Mouse (Mus musculus) myocyte (in vitro differentiated cells): ENCODE results near the gene Cdsn. TPM values are rescaled to one million over a fixed set of nuclear protein-coding genes. Genes with fewer than 3 reads are reported as not detected.

ENCODE experiments used
- H3K27me3 ChIP-seq: one replicate; pipeline ENCODE4 v1.6.1; 2011; ENCODE audit not compliant: control insufficient read depth, insufficient read depth, insufficient read length
- H3K36me3 ChIP-seq: one replicate; pipeline ENCODE4 v1.6.1; 2011; ENCODE audit not compliant: control insufficient read depth, insufficient read depth
- H3K4me2 ChIP-seq: one replicate; pipeline ENCODE4 v1.6.1; 2011; ENCODE audit warnings: low read depth, control low read depth
- H3K4me3 ChIP-seq: one replicate; pipeline ENCODE4 v1.5.1; 2011; ENCODE audit warnings: mild to moderate bottlenecking, control low read depth, moderate library complexity
- H3K79me2 ChIP-seq: one replicate; pipeline ENCODE4 v1.6.1; 2011; ENCODE audit not compliant: control insufficient read depth, insufficient read depth
- H3ac ChIP-seq: one replicate; pipeline ENCODE4 v1.6.1; 2011; ENCODE audit not compliant: control insufficient read depth, insufficient read length
- CEBPB ChIP-seq: IDR thresholded peaks from 2 replicates; pipeline ENCODE4 v1.6.1; 2011; ENCODE audit warnings: mild to moderate bottlenecking, moderate library complexity; ENCODE audit not compliant: poor library complexity, insufficient read depth, severe bottlenecking
- E2F4 ChIP-seq: IDR thresholded peaks from one replicate; pipeline ENCODE4 v1.6.1; 2011; ENCODE audit warnings: mild to moderate bottlenecking, control low read depth, moderate library complexity; ENCODE audit not compliant: insufficient read depth
- MAX ChIP-seq: IDR thresholded peaks from one replicate; pipeline ENCODE4 v1.6.1; 2011; ENCODE audit warnings: low read depth, mild to moderate bottlenecking, control low read depth
- MYOD1 ChIP-seq, 3 experiments: IDR thresholded peaks; one replicate each; pipeline ENCODE4 v1.6.1; 2011; ENCODE audit warnings: control low read depth in 2 of 3, low read depth in 2 of 3, mild to moderate bottlenecking in 2 of 3, moderate library complexity in 1 of 3; ENCODE audit not compliant: insufficient read length in 2 of 3, control insufficient read depth in 1 of 3
- MYOG ChIP-seq, 3 experiments: IDR thresholded peaks; one replicate each; pipeline ENCODE4 v1.6.1; 2011; ENCODE audit warnings: control low read depth in 2 of 3, low read depth in 2 of 3, mild to moderate bottlenecking in 2 of 3; ENCODE audit not compliant: insufficient read length in 2 of 3, control insufficient read depth in 1 of 3, insufficient read depth in 1 of 3
- POLR2A ChIP-seq: IDR thresholded peaks from one replicate; pipeline ENCODE4 v1.6.1; 2011; ENCODE audit warnings: low read depth, mild to moderate bottlenecking, control low read depth, moderate library complexity; ENCODE audit not compliant: insufficient read length
- POLR2AphosphoS2 ChIP-seq: IDR thresholded peaks from one replicate; pipeline ENCODE4 v1.6.1; 2011; ENCODE audit warnings: low read depth, control low read depth; ENCODE audit not compliant: insufficient read length
- REST ChIP-seq: IDR thresholded peaks from one replicate; pipeline ENCODE4 v1.6.1; 2011; ENCODE audit warnings: mild to moderate bottlenecking, control low read depth, moderate library complexity; ENCODE audit not compliant: insufficient read depth, insufficient read length
- SRF ChIP-seq: IDR thresholded peaks from one replicate; pipeline ENCODE4 v1.6.1; 2011; ENCODE audit warnings: low read depth; ENCODE audit not compliant: control insufficient read depth, insufficient read length
- TCF12 ChIP-seq: IDR thresholded peaks from one replicate; pipeline ENCODE4 v1.6.1; 2011; ENCODE audit warnings: mild to moderate bottlenecking, control low read depth; ENCODE audit not compliant: poor library complexity, insufficient read depth, severe bottlenecking
- TCF3 ChIP-seq: IDR thresholded peaks from one replicate; pipeline ENCODE4 v1.6.1; 2011; ENCODE audit warnings: low read depth, control low read depth; ENCODE audit not compliant: insufficient read length
- USF1 ChIP-seq: IDR thresholded peaks from one replicate; pipeline ENCODE4 v1.6.1; 2011; ENCODE audit warnings: low read depth, mild to moderate bottlenecking, control low read depth, moderate library complexity
- polyA plus RNA-seq: library from polyadenylated mRNA; unstranded; fragments of >200 nt; fragmentation: generic; extraction: Trizol; gene quantifications from one replicate; pipeline ENCODE4 v1.2.1, GENCODE M21; 2012; ENCODE audit warnings: missing spikeins

Cdsn gene
- polyA plus RNA-seq, 1 experiment: 55.4 TPM

GRCm38 (mm10) chr17:35582900-35583299 is 31.0 kb downstream of the Cdsn start:
- H3K27me3 ChIP-seq: no peaks in the 10 kb centered on the region
- TF ChIP-seq POLR2AphosphoS2 (no peak), SRF (no peak), MYOG (IDR thresholded peaks at IDR 0.05; ENCODE audit: control insufficient read depth in 1 of 3, insufficient read depth in 1 of 3, insufficient read length in 2 of 3, low read depth in 2 of 3) (no peak), MAX (no peak), E2F4 (no peak), MYOD1 (IDR thresholded peaks at IDR 0.05; ENCODE audit: control insufficient read depth in 1 of 3, insufficient read length in 2 of 3, low read depth in 2 of 3) (no peak), REST (no peak), USF1 (no peak), POLR2A (no peak), CEBPB (no peak), TCF12 (no peak), TCF3 (no peak)
- H3K4me2 ChIP-seq: no peak overlapping the region
- no peak overlapping the region for H3ac ChIP-seq
- no peaks in the 10 kb centered on the region for H3K79me2 ChIP-seq
- no peak overlapping the region for H3K4me3 ChIP-seq
- H3K36me3 ChIP-seq: no peaks in the 10 kb centered on the region

DNA sequence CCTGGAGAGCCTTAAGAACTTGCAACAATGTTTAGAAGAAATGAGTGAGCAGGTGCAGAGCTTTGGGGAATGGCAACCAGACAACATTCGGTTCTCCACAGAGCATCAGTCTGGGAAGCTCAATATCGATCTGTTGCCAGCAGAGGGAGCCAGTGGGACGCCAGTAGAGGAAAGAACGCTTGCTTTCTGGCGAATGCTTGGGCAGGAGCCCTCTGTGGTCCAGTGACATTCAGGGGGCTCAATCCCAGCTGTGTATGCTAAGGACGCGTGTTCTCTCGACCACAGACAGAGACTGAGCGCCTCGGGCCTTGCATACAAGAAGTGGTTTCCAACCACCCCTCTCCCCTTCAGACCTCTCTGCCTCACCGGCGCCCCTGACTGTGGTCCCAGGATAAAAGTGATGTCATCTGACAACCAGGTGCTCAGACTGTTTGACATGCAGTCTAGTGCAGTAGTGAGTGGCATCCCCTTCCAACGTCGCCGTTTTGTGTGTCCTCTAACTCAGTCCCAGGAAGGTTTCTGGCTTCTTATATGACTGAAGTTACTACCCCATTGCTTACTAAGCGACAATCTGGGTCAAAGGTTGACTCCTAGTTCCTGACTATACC is 32.5 kb downstream of the Cdsn start:
- Histone ChIP-seq H3K36me3 (no peaks in the 10 kb centered on the region), H3ac (no peak overlapping the region), H3K79me2 (no peaks in the 10 kb centered on the region), H3K4me2 (no peak overlapping the region), H3K27me3 (no peaks in the 10 kb centered on the region), H3K4me3 (no peak overlapping the region)
- no peak for TF ChIP-seq MYOG (IDR thresholded peaks at IDR 0.05; ENCODE audit: control insufficient read depth in 1 of 3, insufficient read depth in 1 of 3, insufficient read length in 2 of 3, low read depth in 2 of 3)
- TF ChIP-seq REST: no peak
- TF ChIP-seq MAX: no peak
- TF ChIP-seq CEBPB: no peak
- TF ChIP-seq POLR2AphosphoS2: no peak
- TF ChIP-seq MYOD1 (IDR thresholded peaks at IDR 0.05; ENCODE audit: control insufficient read depth in 1 of 3, insufficient read length in 2 of 3, low read depth in 2 of 3): no peak
- no peak for TF ChIP-seq TCF3
- no peak for TF ChIP-seq SRF
- TF ChIP-seq USF1: no peak
- no peak for TF ChIP-seq E2F4
- no peak for TF ChIP-seq POLR2A
- TF ChIP-seq TCF12: no peak

- H3K4me3 ChIP-seq: no peak overlapping the region
- no peaks in the 10 kb centered on the region for H3K36me3 ChIP-seq
- no peaks in the 10 kb centered on the region for H3K79me2 ChIP-seq
- no peak overlapping the region for H3ac ChIP-seq
- TF ChIP-seq REST: no peak
- no peak for TF ChIP-seq MAX
- TF ChIP-seq CEBPB: no peak
- no peak for TF ChIP-seq MYOD1 (IDR thresholded peaks at IDR 0.05; ENCODE audit: control insufficient read depth in 1 of 3, insufficient read length in 2 of 3, low read depth in 2 of 3)
- no peak for TF ChIP-seq E2F4
- TF ChIP-seq SRF: no peak
- no peak for TF ChIP-seq MYOG (IDR thresholded peaks at IDR 0.05; ENCODE audit: control insufficient read depth in 1 of 3, insufficient read depth in 1 of 3, insufficient read length in 2 of 3, low read depth in 2 of 3)
- TF ChIP-seq TCF3: no peak
- no peak for TF ChIP-seq USF1
- no peak for TF ChIP-seq POLR2AphosphoS2
- no peak for TF ChIP-seq POLR2A
- TF ChIP-seq TCF12: no peak
- H3K27me3 ChIP-seq: no peaks in the 10 kb centered on the region
- H3K4me2 ChIP-seq: no peak overlapping the region
These were observed 35.4 kb downstream of the Cdsn start for GRCm38 (mm10) chr17:35587291-35587690.

GRCm38 (mm10) chr17:35588387-35588786 is 36.5 kb downstream of the Cdsn start:
- no peaks in the 10 kb centered on the region for H3K36me3 ChIP-seq
- TF ChIP-seq E2F4 (no peak), REST (no peak), CEBPB (no peak), TCF12 (no peak), POLR2A (no peak), MYOG (IDR thresholded peaks at IDR 0.05; ENCODE audit: control insufficient read depth in 1 of 3, insufficient read depth in 1 of 3, insufficient read length in 2 of 3, low read depth in 2 of 3) (no peak), SRF (no peak), MAX (no peak), MYOD1 (IDR thresholded peaks at IDR 0.05; ENCODE audit: control insufficient read depth in 1 of 3, insufficient read length in 2 of 3, low read depth in 2 of 3) (no peak), POLR2AphosphoS2 (no peak), TCF3 (no peak), USF1 (no peak)
- no peak overlapping the region for H3K4me2 ChIP-seq
- H3K79me2 ChIP-seq: no peaks in the 10 kb centered on the region
- no peak overlapping the region for H3K4me3 ChIP-seq
- no peak overlapping the region for H3ac ChIP-seq
- H3K27me3 ChIP-seq: no peaks in the 10 kb centered on the region
